Mouse (Mus musculus): ENCODE data around the gene Fam50b.

DNA sequence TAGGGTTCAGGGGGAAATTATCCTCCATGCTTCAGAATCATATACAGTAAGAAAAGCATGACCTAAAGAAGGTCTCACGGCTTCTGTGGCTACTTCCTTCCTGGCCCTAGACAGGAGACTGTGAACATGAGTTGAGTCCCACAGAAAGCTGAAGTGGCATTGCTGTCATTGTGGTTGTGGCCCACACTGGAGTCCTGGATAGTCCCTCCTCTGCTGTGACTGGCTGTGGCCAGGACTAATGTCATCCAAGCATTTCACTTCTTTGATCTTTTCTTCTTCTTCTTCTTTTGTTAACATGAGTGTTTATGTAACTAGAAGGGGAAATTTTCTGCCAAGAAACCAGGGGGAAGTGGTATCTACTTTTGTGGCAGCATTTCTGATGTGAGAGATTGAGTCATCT, 43.6 kb upstream of the Fam50b start:
- no peak for TF ChIP-seq CTCF (IDR thresholded peaks at IDR 0.05; ENCODE audit: borderline replicate concordance, insufficient read depth, low read depth, low read length)
- TF ChIP-seq POLR2A (IDR thresholded peaks at IDR 0.05; ENCODE audit: borderline replicate concordance, insufficient read depth, low read length) = no peak
